Mouse (Mus musculus) cortical plate, adult 2 months (tissue): ENCODE measurements around the gene Wipf3. TPM values are rescaled to one million over a fixed set of nuclear protein-coding genes. Genes with fewer than 3 reads are reported as not detected.

Source experiments
- H3K27ac ChIP-seq: fragments of 200-500 bp; 2 replicates; pipeline ENCODE4 v1.5.1; 2012; ENCODE audit warnings: low read length, control low read depth, inconsistent platforms; ENCODE audit not compliant: insufficient read depth
- H3K4me1 ChIP-seq: fragments of 200-500 bp; 2 replicates; pipeline ENCODE4 v1.6.1; 2011; ENCODE audit warnings: low read length; ENCODE audit not compliant: control insufficient read depth, insufficient read depth
- H3K4me3 ChIP-seq: fragments of 200-500 bp; 2 replicates; pipeline ENCODE4 v1.5.1; 2011; ENCODE audit warnings: mild to moderate bottlenecking, low read length, control low read depth; ENCODE audit not compliant: insufficient read depth
- CTCF ChIP-seq: fragments of 200-500 bp; IDR thresholded peaks from 2 replicates; pipeline ENCODE4 v1.5.1; 2011; ENCODE audit warnings: mild to moderate bottlenecking, control low read depth, low read length; ENCODE audit not compliant: insufficient read depth; ENCODE audit errors: extremely low read depth
- POLR2A ChIP-seq: fragments of 200-500 bp; IDR thresholded peaks from 2 replicates; pipeline ENCODE4 v1.6.1; 2011; ENCODE audit warnings: mild to moderate bottlenecking, low read length, control low read depth; ENCODE audit not compliant: insufficient read depth; ENCODE audit errors: extremely low read depth
- polyA plus RNA-seq: library from polyadenylated mRNA; depleted of rRNA; stranded (reverse); fragments of >200 nt; gene quantifications from 2 replicates; pipeline ENCODE4 v1.2.3, GENCODE M21; 2012

Wipf3 gene
- polyA plus RNA-seq, 1 experiment = 46.6 TPM

GRCm38 (mm10) chr6:54430221-54430620 is 818 bp downstream of the Wipf3 start:
- H3K27ac ChIP-seq = peak overlapping the region; percentile 31
- TF ChIP-seq CTCF = no peak
- TF ChIP-seq POLR2A = no peak
- H3K4me1 ChIP-seq = peaks cover 8% of the 10 kb centered on the region
- H3K4me3 ChIP-seq = peak overlapping the region; percentile 90

DNA sequence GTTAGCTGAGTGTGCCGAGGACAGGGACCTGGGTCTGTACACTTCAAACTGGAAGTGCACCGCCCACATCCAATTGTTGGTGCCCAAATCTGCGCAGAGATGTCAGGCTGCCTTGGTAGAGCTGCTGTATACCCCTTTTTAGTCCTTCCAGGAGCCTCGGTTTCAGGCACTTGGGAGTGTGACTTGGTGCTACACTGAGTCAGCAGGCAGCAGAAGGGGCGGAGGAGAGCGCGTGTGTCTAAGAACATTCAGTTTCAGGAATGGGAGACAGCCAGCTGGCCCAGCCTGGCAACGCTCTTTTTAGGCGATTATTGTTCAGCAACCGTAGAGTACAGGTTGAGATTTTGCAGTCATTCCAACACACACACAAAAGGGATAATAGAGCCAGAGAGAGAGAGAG is 2.4 kb downstream of the Wipf3 start:
- Histone ChIP-seq H3K4me1 (peaks cover 6% of the 10 kb centered on the region), H3K27ac (no peak overlapping the region), H3K4me3 (peak overlapping the region; percentile 90)
- TF ChIP-seq CTCF = no peak
- 0 out of 2 replicates have a peak, but pooled peaks have one; percentile 28 for TF ChIP-seq POLR2A

- Histone ChIP-seq H3K27ac (0 out of 2 replicates have a peak overlapping the region, but pooled peaks have one; percentile 9), H3K4me3 (peak overlapping the region; percentile 90; the same call in 1 of the 2 replicates)
- TF ChIP-seq CTCF (no peak), POLR2A (no peak)
Measured at GRCm38 (mm10) chr6:54432191-54432590, 2.8 kb downstream of the Wipf3 start.

GRCm38 (mm10) chr6:54432806-54433545 is 3.6 kb downstream of the Wipf3 start:
- no peak for TF ChIP-seq CTCF
- no peak for TF ChIP-seq POLR2A
- peaks cover 9% of the 10 kb centered on the region for H3K4me1 ChIP-seq
- no peak overlapping the region for H3K27ac ChIP-seq
- peak overlapping the region; percentile 90 for H3K4me3 ChIP-seq

More at GRCm38 (mm10) chr6:54432191-54432590, 2.8 kb downstream of the Wipf3 start:
- peaks cover 9% of the 10 kb centered on the region for H3K4me1 ChIP-seq

DNA sequence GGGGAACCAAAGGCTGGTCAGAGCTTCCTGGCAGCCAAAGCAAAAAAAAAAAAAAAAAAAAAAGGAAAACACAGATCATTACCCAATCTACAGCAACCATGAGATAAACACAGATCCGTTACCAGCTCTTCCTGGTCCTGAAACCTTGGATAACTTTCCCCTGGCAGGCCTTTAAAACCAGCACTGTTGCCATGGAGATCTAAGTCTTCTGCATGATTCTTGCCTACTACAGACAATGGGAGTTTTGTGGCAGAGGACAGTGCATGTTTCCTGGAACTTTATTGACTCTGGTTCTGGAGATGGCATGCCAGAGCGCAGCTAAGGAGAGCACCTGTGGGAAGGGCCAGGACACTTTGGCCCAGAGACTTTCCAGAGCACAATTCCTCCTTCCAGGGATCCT is 4.8 kb downstream of the Wipf3 start:
- Histone ChIP-seq H3K4me3 (no peak overlapping the region), H3K4me1 (peaks cover 9% of the 10 kb centered on the region), H3K27ac (no peak overlapping the region)
- no peak for TF ChIP-seq POLR2A

DNA sequence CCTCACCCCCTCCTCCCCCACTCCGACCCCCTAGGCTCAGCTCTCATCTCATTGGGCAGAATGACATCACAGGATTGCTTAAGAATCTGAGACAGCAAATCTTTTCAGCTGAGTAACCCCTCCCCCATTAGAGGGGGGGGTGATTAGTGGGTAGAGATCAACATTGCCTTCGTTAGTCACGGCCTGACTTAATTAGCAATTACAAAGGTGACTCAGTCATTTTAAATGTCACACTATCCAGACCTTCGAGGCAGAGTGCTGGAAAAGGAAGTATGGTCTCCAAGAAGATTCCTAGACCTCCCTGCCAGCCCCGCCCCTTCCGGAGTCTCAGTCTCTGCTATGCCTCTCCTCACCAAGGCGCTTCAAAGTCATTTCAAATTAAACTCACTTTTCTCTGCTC is 6.3 kb downstream of the Wipf3 start:
- no peak for TF ChIP-seq CTCF
- TF ChIP-seq POLR2A = no peak
- no peak overlapping the region for H3K27ac ChIP-seq

GRCm38 (mm10) chr6:54436286-54436685 is 6.9 kb downstream of the Wipf3 start:
- H3K4me3 ChIP-seq = no peak overlapping the region
- TF ChIP-seq POLR2A = no peak
- TF ChIP-seq CTCF = no peak
- H3K4me1 ChIP-seq = peaks cover 14% of the 10 kb centered on the region
- no peak overlapping the region for H3K27ac ChIP-seq

More for the DNA sequence above, 6.3 kb downstream of the Wipf3 start:
- Histone ChIP-seq H3K4me3 (no peak overlapping the region), H3K4me1 (peaks cover 13% of the 10 kb centered on the region)

- TF ChIP-seq POLR2A (no peak), CTCF (no peak)
- Histone ChIP-seq H3K4me1 (peaks cover 15% of the 10 kb centered on the region), H3K27ac (no peak overlapping the region), H3K4me3 (no peak overlapping the region)
Measured at GRCm38 (mm10) chr6:54438510-54438909, 9.1 kb downstream of the Wipf3 start.

GRCm38 (mm10) chr6:54440658-54441057 is 11.3 kb downstream of the Wipf3 start:
- Histone ChIP-seq H3K4me3 (no peak overlapping the region), H3K27ac (no peak overlapping the region), H3K4me1 (peaks cover 13% of the 10 kb centered on the region)
- no peak for TF ChIP-seq POLR2A
- no peak for TF ChIP-seq CTCF

GRCm38 (mm10) chr6:54443657-54444056 is 14.3 kb downstream of the Wipf3 start:
- no peak for TF ChIP-seq POLR2A
- TF ChIP-seq CTCF = no peak
- Histone ChIP-seq H3K4me1 (peaks cover 13% of the 10 kb centered on the region), H3K27ac (no peak overlapping the region), H3K4me3 (no peak overlapping the region)

DNA sequence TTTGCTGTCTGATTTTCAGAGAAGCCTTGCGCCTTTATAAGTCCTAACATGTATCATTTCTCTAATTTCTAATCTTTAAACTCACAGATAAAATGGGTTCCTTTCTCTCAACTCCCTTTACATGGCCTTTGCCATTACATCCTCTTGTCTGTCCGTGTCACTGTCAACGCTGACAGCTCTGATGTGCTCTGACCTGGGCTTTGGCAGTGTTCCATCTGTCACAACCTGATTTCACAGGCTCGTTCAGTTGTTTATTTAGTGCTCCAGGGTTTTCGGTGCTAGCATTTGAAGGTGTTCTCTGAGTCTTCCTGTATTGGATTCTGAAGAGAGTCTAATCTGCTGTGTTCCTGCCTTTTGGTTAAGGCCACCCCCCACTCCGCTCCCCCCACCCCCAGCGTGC is 14.7 kb downstream of the Wipf3 start:
- Histone ChIP-seq H3K4me1 (peaks cover 13% of the 10 kb centered on the region), H3K27ac (no peak overlapping the region), H3K4me3 (no peak overlapping the region)
- no peak for TF ChIP-seq CTCF
